Mouse (Mus musculus) gonadal fat pad, adult 2 months (tissue): ENCODE results near the gene Tuba8. TPM values are rescaled to one million over a fixed set of nuclear protein-coding genes. Genes with fewer than 3 reads are reported as not detected.

Experiments
- DNase-seq: peaks from one replicate; pipeline ENCODE4 v3.0.0-alpha.2; 2012; ENCODE audit warnings: low read depth
- polyA plus RNA-seq: library from polyadenylated mRNA; depleted of rRNA; stranded (reverse); fragments of >200 nt; gene quantifications from 2 replicates; pipeline ENCODE4 v1.2.3, GENCODE M21; 2012

Gene Tuba8
- polyA plus RNA-seq, 1 experiment: 0.32 TPM

GRCm38 (mm10) chr6:121194956-121195731, 15.4 kb upstream of the Tuba8 start:
- DNase-seq: no peak

DNA sequence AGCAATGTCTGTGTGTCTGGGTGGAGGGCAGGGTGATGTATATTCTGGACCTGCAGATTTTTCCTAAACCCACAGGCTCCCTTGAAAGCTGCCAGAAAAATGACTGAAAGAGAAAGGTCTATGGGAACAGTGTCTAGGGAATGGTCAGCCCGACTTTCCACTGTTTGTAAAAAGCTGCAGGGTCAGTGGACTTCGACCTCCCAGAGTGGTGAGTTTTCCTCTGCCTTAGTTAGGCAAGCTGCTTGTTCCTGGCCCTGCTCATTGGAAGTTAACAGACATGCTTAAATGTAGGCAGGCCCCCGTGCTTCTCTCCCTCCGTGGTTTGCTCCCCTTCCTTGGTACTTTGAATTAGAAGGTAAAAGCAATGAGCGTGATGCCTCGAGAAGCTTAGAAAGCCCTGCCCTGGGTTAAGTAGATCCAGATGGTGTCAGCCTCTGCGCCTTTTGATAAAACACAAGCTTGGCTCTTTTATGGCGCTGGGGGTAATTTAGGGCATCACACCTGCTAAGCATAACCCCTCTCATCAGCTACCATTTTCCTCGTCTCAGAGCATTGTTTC, 12.6 kb upstream of the Tuba8 start:
- no peak for DNase-seq

DNA sequence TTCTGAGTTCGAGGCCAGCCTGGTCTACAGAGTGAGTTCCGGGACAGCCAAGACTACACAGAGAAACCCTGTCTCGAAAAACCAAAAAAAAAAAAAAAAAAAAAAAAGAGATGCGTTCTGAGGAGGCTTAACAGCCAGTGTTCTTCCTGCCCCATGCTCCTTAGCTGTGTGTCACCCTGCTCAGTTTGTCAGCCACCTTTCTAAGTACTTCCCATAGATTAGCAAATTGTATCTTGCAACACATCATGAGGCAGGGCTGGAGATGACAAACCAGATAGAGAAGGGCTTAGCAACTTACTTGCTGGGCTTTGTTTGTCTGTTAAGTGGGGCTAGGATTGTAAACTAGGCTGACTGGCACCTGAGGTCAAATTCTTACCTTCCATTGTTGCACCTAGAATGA, 10.0 kb upstream of the Tuba8 start:
- DNase-seq: no peak

GRCm38 (mm10) chr6:121202026-121202425, 8.5 kb upstream of the Tuba8 start:
- no peak for DNase-seq

DNA sequence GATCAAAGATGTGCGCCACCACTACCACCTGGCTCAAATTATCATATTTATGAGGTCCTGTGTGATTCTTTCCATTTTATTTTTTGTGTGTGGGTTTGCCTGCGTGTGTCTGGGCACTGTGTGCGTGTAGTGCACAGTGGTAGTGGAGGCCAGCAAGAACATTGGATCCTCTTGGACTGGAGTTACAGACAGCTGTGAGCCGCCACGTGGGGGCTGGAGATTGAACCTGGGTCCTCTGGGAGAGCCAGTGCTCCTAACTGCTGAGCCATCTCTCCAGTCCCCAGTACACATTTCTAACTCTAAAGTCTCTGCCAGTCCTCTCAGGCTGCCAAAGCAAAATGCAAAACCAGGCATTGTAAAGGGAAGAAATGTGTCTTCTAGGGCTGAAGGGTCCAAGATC, 4.0 kb upstream of the Tuba8 start:
- no peak for DNase-seq

- no peak for DNase-seq
Observed at GRCm38 (mm10) chr6:121209584-121209983, 912 bp upstream of the Tuba8 start.

GRCm38 (mm10) chr6:121210926-121211289, 412 bp downstream of the Tuba8 start:
- no peak for DNase-seq

DNA sequence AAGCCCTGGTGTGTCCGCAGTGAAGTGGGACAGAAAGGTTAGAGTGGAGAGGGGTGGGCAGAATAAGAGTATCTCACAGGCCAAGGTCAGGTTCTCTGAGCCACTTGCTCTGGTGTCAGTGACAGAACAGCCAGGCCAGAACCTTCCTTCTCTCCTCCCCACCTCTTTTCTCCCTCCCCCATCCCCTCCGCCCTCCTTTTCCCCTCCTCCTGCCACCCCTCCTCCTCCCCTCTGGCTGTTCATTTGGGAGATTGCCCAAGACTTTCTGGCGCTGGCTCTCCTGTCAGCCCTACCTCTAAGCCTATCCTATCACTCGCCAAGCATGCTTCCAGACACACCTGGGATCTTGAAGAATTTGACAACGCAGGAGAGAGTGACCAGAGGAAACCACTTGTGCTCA, 1.2 kb downstream of the Tuba8 start:
- DNase-seq: no peak

- no peak for DNase-seq
Observed at GRCm38 (mm10) chr6:121212988-121213387, 2.5 kb downstream of the Tuba8 start.

DNA sequence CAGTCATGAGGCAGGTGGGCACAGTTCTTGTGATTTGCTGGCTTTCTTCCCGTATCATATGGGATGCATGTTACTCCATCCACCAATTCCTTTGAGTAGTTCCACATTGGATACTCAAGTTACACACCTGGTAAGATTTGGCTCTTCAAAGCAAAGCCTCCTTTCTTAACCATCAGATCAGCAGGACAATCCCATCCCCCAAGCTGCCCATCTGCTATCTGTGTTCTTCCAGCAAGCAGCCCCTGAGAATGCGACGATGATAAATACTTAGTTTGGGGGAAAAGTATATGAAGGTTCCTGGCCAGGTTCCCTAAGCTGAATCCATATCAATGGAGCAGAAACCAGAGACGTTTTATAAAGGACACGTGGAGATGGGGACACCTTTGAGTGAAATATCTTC, 3.7 kb downstream of the Tuba8 start:
- DNase-seq: no peak

DNA sequence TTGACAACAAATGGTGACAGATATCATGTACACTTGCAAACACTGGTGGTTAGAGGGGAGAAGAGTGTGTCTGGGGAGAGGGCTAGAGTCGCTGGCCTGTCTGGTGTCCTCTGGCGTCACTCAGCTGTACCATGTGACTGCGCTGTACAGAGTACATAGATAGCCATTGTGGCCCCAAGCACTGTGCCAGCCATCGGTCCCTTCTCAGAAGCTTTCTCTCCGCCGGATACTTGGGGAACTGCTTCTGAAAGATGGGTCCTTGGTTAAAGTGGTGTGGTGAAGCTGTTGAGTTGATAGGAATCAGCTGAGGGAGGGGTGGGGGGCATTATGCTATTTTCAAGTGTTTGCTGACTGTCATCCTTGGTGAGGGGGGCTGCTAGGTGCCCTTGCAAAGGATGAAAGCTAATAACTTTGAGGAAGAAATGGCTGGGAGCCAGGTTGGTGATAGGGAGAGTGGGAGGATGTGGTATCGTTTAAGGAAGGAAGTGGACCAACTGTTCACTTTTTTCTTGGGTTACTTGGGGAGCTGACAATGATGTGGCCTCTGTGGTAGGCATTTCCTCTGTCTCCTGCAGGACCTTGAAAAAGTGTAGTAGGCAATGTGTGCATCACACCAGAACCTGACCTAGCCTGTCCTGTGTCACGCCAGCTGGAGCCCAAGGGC, 4.3 kb downstream of the Tuba8 start:
- no peak for DNase-seq

DNA sequence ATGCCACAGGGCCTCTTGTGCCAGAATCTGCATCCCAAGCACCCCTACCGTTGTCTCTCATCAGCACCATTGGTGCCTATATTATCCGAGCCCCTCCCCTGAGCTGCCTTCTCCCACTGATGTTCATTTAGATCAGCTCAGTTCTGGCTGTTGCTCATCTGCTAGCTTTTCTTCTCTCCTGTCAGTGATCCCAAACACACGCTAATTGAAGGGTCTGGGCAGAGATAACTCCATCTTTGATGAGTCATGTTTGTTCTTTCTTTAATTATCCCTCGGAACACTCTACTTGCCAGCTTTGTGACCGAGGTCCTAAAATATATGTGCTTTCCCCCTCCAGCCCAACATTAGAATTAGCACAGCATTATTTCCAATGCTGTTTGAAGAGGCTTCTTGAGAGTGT, 4.8 kb downstream of the Tuba8 start:
- DNase-seq: no peak

DNA sequence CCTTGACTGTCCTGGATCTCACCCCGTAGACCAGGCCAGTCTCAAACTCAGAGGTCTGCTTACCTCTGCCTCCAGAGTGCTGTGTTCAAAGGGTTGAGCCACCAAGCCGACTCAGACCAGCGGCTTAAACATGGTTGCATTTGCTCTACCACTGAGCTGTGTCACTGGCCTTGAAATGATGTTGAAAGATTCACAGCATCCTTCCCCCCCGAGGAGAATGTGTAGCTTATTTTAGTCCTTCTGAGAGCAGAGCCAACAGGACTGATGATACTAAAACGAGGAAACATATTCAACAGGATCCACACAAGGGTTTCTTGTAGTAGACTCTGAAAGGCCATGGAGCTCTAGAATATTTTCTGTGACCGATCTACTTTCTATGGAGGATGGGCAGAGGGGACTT, 5.4 kb downstream of the Tuba8 start:
- no peak for DNase-seq

- DNase-seq: no peak
Observed at GRCm38 (mm10) chr6:121216589-121217255, 6.2 kb downstream of the Tuba8 start.

GRCm38 (mm10) chr6:121218002-121218401, 7.5 kb downstream of the Tuba8 start:
- no peak for DNase-seq

DNA sequence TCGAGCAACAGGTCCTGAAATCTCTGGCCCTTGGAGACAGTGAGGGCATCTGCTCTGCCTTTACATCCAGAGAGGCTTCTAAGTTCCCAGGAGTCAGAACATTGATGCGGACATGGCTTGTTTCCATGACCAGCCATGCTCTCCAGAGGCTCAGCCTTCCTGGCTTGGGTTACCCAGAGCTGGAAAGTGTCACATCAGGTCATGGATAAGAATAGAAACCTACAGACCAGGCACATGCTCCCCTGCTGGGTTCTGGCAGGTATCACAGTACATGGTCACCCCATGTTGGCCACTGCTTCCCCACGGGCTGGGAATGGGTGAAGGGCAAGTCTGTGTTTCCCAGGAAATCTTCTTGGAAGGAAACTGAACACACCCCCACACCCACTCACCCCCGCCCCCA, 8.9 kb downstream of the Tuba8 start:
- no peak for DNase-seq

DNA sequence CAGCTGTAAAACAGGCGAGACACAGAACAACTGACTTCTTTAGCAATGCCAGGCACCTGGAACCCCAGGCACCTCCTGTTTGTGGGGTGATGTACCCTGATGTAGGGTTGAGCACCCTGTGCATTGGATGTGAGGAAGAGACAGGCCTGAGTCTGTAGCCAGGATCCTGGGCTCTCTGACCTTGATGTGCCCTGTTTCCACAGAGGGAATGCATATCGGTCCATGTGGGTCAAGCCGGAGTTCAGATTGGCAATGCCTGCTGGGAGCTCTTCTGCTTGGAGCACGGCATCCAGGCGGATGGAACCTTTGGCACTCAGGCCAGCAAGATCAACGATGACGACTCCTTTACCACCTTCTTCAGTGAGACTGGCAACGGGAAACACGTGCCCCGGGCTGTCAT, 9.7 kb downstream of the Tuba8 start:
- no peak for DNase-seq

DNA sequence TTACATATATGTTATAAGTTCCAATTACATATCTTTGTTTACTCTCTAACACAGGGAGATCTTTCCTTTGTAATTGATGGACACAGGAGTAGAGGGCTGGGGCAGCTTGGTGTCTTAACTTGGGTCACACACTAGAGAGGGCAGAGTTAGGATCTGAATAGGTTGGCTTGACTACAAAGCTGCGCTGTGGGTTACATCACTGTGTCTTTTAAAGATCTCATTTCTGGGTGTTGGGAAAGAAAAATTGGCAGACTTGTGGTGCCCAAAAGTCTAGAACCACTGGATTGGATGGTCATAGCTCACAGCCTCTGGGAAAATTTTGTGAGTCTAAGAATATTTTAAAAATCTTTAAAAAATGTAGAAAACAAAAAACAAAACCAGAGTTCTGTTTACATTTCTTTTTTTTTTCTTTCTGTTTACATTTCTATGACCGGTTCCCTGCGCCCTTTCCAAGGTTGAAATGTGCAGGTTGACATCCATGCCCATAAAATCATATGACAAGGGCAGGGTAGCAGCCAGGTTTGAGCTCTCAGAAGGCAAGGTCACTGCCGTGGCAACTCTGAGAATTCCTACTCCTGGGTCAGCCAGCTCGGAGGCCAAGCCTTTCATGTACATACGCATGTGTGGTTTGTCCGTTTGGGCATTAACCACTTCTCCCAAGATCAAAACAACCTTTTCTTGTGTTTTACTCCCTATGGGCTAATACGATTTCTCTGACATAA, 11.5 kb downstream of the Tuba8 start:
- DNase-seq: no peak

DNA sequence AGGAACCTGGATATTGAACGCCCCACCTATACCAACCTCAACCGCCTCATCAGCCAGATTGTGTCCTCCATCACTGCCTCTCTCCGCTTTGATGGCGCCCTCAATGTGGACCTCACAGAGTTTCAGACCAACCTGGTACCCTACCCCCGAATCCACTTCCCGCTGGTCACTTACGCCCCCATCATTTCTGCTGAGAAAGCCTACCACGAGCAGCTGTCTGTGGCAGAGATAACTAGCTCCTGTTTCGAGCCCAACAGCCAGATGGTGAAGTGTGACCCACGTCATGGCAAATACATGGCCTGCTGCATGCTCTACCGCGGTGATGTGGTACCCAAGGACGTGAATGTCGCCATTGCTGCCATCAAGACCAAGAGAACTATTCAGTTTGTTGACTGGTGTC, 12.5 kb downstream of the Tuba8 start:
- no peak for DNase-seq

- no peak for DNase-seq
Observed at GRCm38 (mm10) chr6:121224067-121224466, 13.6 kb downstream of the Tuba8 start.

- no peak for DNase-seq
Observed at GRCm38 (mm10) chr6:121224993-121225392, 14.5 kb downstream of the Tuba8 start.

DNA sequence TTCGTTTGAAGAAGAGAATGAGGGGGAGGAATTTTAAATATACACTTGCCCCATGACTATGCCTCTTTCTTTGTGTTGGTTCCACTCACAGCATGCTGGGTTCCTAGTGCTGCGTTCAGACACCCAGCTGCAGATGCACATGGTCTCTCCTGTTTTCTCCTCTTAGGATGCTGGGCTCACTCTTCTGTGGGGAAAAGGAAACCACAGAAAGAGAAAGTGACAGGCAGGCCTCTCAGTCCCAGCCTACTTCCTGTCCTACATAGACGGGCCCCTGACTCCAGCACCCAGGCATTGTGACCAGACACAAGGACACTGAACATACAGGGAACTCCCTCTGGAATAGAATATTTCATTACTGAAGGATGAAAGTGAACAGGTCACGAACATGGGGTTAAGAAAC, 15.5 kb downstream of the Tuba8 start:
- no peak for DNase-seq
